In the genomic region with DNA sequence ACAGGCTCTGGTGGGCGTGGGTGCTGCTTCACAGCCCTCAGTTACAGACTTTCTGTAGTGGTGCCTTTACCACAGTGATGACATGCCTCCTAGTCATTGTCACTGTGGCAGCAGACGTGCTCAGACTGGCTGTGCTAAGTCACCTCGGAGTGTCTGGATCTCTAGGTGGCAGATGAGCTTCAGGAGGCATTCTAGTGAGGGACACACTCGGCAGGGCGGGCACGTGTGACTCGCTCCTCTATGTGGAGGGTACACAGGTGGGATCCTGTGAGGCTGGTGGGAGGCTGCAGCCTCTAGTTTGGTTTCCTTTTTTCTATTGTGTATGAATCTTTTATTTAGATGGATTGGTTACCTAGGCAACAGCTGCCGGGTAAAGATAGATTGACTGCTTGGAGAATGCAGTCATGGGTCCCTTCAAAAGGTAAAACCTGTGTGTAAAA, we compare ENCODE assay signal across 12 mouse cellular contexts. TPM values are rescaled to one million over a fixed set of nuclear protein-coding genes. Genes with fewer than 3 reads are reported as not detected.
DNase-seq lines count a peak whose midpoint lies in the region; ATAC-seq and TF ChIP-seq lines count a peak whose summit lies in the region.
"Had no signal": no experiment of that assay in that cellular context is flagged by ENCODE, and none has a peak within 500 bp of the region (broad histone marks: within the 10 kb centered on the region; RNA-seq: fewer than 3 reads in every experiment).

No protein-coding gene starts in this region.

- no peak overlapping the region for H3K9ac ChIP-seq in neural tube, embryonic 13.5 days

- peak; percentile 11; the same call in 1 of the 2 replicates for ATAC-seq in neural tube, embryonic 13.5 days (ENCODE audit: low read depth)

- intact Hi-C loops in left cerebral cortex, adult 2 months (cut with DNase I), result no loop called here

- no peak overlapping the region for H3K4me3 ChIP-seq in neural tube, embryonic 13.5 days
- H3K4me3 ChIP-seq in left cerebral cortex, adult 2 months, result no peak overlapping the region

- H3K27ac ChIP-seq in neural tube, embryonic 13.5 days (replicated peaks), result no peak overlapping the region
- H3K27ac ChIP-seq in left cerebral cortex, adult 2 months, result peak overlapping the region; percentile 30; the same call in 1 of the 2 replicates

- H3K36me3 ChIP-seq in neural tube, embryonic 13.5 days, result no peaks in the 10 kb centered on the region

- no peaks in the 10 kb centered on the region for H3K9me3 ChIP-seq in neural tube, embryonic 13.5 days

- H3K4me1 ChIP-seq in neural tube, embryonic 13.5 days (replicated peaks), result peaks cover 20% of the 10 kb centered on the region

- DNase-seq in embryo, embryonic 10 days (ENCODE audit: low spot score), result peak; percentile 10
- DNase-seq in embryo, embryonic 9.5 days (ENCODE audit: extremely low spot score), result no peak
- DNase-seq in neural tube, embryonic 10.5 days (ENCODE audit: extremely low spot score, low spot score), result no peak
- peak in 1 of 2 experiments; percentile 38 for DNase-seq in left cerebral cortex, adult 2 months (ENCODE audit: extremely low spot score in 1 of 2, low spot score in 2 of 2)
- DNase-seq in right cerebral cortex, postnatal 36 days (ENCODE audit: low spot score in 2 of 2), result peak; percentile 31 to 47
- DNase-seq in lung, postnatal 14 days, result no peak
- no peak for DNase-seq in cerebellum, adult 11-12 months
- DNase-seq: adrenal gland, postnatal 10 days; cerebellum, adult 9-11 months; thymus, postnatal 36 days had no signal

- H3K4me2 ChIP-seq in neural tube, embryonic 13.5 days, result no peak overlapping the region

- WGBS in neural tube, embryonic 13.5 days, result 56% methylated on average over 8 of the region's 8 CpGs

- no peaks in the 10 kb centered on the region for H3K27me3 ChIP-seq in neural tube, embryonic 13.5 days

- TF ChIP-seq CTCF in left cerebral cortex, adult 2 months (IDR thresholded peaks at IDR 0.05), result no peak

RNA-seq across cellular contexts. Expression of gene Vwa3a, which starts 16.3 kb away (rescaled TPM):
- 0.39 and 0.42 TPM in 2 replicates for polyA plus RNA-seq in neural tube, embryonic 13.5 days (2015; fragmentation: Nextera tagmentation; extraction: Ambion mirVana)
- 10 to 100 TPM; 12.7 to 14.8 TPM for total RNA-seq in left cerebral cortex, adult 2 months (2021)
- total RNA-seq: neutrophil, adult 5-6 weeks had no signal

RNA-seq across cellular contexts. Expression of gene Mosmo, which starts 45.4 kb away (rescaled TPM):
- 13.8 and 17.6 TPM in 2 replicates for polyA plus RNA-seq in neural tube, embryonic 13.5 days (2015; fragmentation: Nextera tagmentation; extraction: Ambion mirVana)
- 10 to 100 TPM; 71.2 to 82.8 TPM for total RNA-seq in left cerebral cortex, adult 2 months (2021)

RNA-seq across cellular contexts. Expression of gene Pdzd9, which starts 52.7 kb away (rescaled TPM):
- polyA plus RNA-seq in neural tube, embryonic 13.5 days (2015; fragmentation: Nextera tagmentation; extraction: Ambion mirVana), result 0.33 and 0.39 TPM in 2 replicates
- not detected for total RNA-seq in left cerebral cortex, adult 2 months (2021)
- total RNA-seq: adrenal gland, postnatal 10 days; neutrophil, adult 5-6 weeks had no signal

Comparison
In these comparisons a context has a peak if more than half of its experiments do, and no peak if none do; other contexts are left out.
1. DNase-seq: peak in embryo, embryonic 10 days (single experiment) and right cerebral cortex, postnatal 36 days (2 of 2); none in embryo, embryonic 9.5 days (single experiment), neural tube, embryonic 10.5 days (single experiment), lung, postnatal 14 days (single experiment) and cerebellum, adult 11-12 months (single experiment).